Mouse (Mus musculus) thymus, adult 2 months (tissue): ENCODE results near the gene Tas1r3. TPM values are rescaled to one million over a fixed set of nuclear protein-coding genes. Genes with fewer than 3 reads are reported as not detected.

Source experiments
- DNase-seq: peaks from one replicate; pipeline ENCODE4 v3.0.0; 2021
- H3K27ac ChIP-seq: fragments of 200-500 bp; 2 replicates; pipeline ENCODE4 v1.5.1; 2012; ENCODE audit warnings: low read length, control low read depth; ENCODE audit not compliant: control insufficient read depth, insufficient read depth
- H3K27me3 ChIP-seq: fragments of 200-500 bp; 2 replicates; pipeline ENCODE4 v1.6.1; 2012; ENCODE audit warnings: mild to moderate bottlenecking, low read length, moderate library complexity, mixed read lengths; ENCODE audit not compliant: control insufficient read depth, insufficient read depth
- H3K36me3 ChIP-seq: fragments of 200-500 bp; 2 replicates; pipeline ENCODE4 v1.6.1; 2012; ENCODE audit warnings: mild to moderate bottlenecking, low read length, moderate library complexity; ENCODE audit not compliant: control insufficient read depth, insufficient read depth
- H3K4me1 ChIP-seq: fragments of 200-500 bp; replicated peaks from 2 replicates; pipeline ENCODE4 v1.6.1; 2012; ENCODE audit warnings: low read length; ENCODE audit not compliant: control insufficient read depth, insufficient read depth
- H3K4me3 ChIP-seq: fragments of 200-500 bp; 2 replicates; pipeline ENCODE4 v1.5.1; 2012; ENCODE audit warnings: mild to moderate bottlenecking, low read length, control low read depth, moderate library complexity; ENCODE audit not compliant: control insufficient read depth, insufficient read depth
- CTCF ChIP-seq: fragments of 200-500 bp; IDR thresholded peaks from 2 replicates; pipeline ENCODE4 v1.5.1; 2012; ENCODE audit warnings: mild to moderate bottlenecking, control low read depth, low read length, moderate library complexity, borderline replicate concordance; ENCODE audit not compliant: control insufficient read depth, poor library complexity, insufficient read depth; ENCODE audit errors: extremely low read depth
- POLR2A ChIP-seq: fragments of 200-500 bp; IDR thresholded peaks from 2 replicates; pipeline ENCODE4 v1.6.1; 2012; ENCODE audit warnings: mild to moderate bottlenecking, low read length, control low read depth, moderate library complexity; ENCODE audit not compliant: control insufficient read depth, poor library complexity, insufficient read depth; ENCODE audit errors: extremely low read depth
- WGBS: fragments of 180-500 bp; shearing (Covaris S2); methylation state at CpG from one replicate; pipeline ENCODE4 v1.1.7; 2018; 5-methylcytosine and 5-hydroxymethylcytosine counted together
- polyA plus RNA-seq: library from polyadenylated mRNA; depleted of rRNA; stranded (reverse); fragments of >200 nt; gene quantifications from 2 replicates; pipeline ENCODE4 v1.2.3, GENCODE M21; 2012; rRNA removed

The Tas1r3 gene
- polyA plus RNA-seq, 1 experiment, result 3.0 TPM

DNA sequence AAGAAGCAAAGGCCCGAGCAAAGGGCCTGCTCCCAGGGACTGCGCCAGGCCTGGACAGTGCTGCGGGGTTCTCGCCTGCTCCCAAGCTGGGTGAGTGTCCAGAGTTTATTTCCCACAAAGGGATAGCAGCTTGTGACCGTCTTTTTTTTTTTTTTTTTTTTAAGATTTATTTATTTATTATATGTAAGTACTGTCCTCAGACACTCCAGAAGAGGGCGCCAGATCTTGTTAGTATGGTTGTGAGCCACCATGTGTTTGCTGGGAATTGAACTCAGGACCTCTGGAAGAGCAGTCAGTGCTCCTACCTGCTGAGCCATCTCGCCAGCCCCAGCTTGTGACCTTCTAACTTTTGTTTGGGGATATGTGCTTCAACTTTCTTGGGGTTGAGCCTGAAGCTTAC is 42.1 kb downstream of the Tas1r3 start:
- WGBS, result 89% methylated on average over 7 of the region's 7 CpGs
- Histone ChIP-seq H3K27ac (no peak overlapping the region), H3K27me3 (no peaks in the 10 kb centered on the region), H3K4me1 (no peaks in the 10 kb centered on the region), H3K4me3 (no peak overlapping the region), H3K36me3 (peaks cover 93% of the 10 kb centered on the region)
- no peak for DNase-seq
- TF ChIP-seq CTCF (no peak), POLR2A (no peak)

GRCm38 (mm10) chr4:155817533-155817932 is 45.6 kb downstream of the Tas1r3 start:
- Histone ChIP-seq H3K4me3 (no peak overlapping the region), H3K36me3 (peaks cover 86% of the 10 kb centered on the region)
- TF ChIP-seq POLR2A (no peak), CTCF (no peak)

GRCm38 (mm10) chr4:155812665-155813181 is 50.4 kb downstream of the Tas1r3 start:
- peak; percentile 39 for DNase-seq
- peaks cover 67% of the 10 kb centered on the region for H3K36me3 ChIP-seq
- H3K27me3 ChIP-seq, result no peaks in the 10 kb centered on the region
- peaks cover 5% of the 10 kb centered on the region; the same call in 1 of the 2 replicates for H3K4me1 ChIP-seq
- TF ChIP-seq POLR2A (no peak), CTCF (no peak)
- WGBS, result under 1% methylated on average over 49 of the region's 49 CpGs
- peak overlapping the region; percentile 23 for H3K27ac ChIP-seq
- H3K4me3 ChIP-seq, result peak overlapping the region; percentile 77

More at GRCm38 (mm10) chr4:155817533-155817932, 45.6 kb downstream of the Tas1r3 start:
- Histone ChIP-seq H3K4me1 (peaks cover 5% of the 10 kb centered on the region; the same call in 1 of the 2 replicates), H3K27me3 (no peaks in the 10 kb centered on the region), H3K27ac (no peak overlapping the region)
- WGBS, result 92% methylated on average over 4 of the region's 4 CpGs
- no peak for DNase-seq

- H3K4me3 ChIP-seq, result peak within 1 kb of the TSS; percentile 77
- WGBS, result under 1% methylated on average over 60 of the region's 60 CpGs
- H3K36me3 ChIP-seq, result peaks cover 65% of the 10 kb centered on the region
- H3K27me3 ChIP-seq, result no peaks in the 10 kb centered on the region
- H3K27ac ChIP-seq, result peak within 1 kb of the TSS; percentile 88
- DNase-seq, result peak; percentile 90
- peaks cover 5% of the 10 kb centered on the region; the same call in 1 of the 2 replicates for H3K4me1 ChIP-seq
- TF ChIP-seq CTCF (peak; percentile 74), POLR2A (peak; percentile 81)
These were observed 51.1 kb downstream of the Tas1r3 start, which contains the start of gene Ccnl2 for GRCm38 (mm10) chr4:155811929-155812664. Gene Ccnl2, plus strand, starts transcription at chr4:155812489.

Other genes with a start within 250 kb of the Tas1r3 start
- gene Cdk11b, start 238.5 kb downstream of the Tas1r3 start, polyA plus RNA-seq, result 34.4 and 42.1 TPM in 2 replicates
- gene Gm10563, start 218.0 kb downstream of the Tas1r3 start, polyA plus RNA-seq, result not detected in 2 replicates
- 17.0 and 17.8 TPM in 2 replicates for gene Mmp23, start 210.0 kb downstream of the Tas1r3 start, polyA plus RNA-seq
- gene Mib2, start 194.2 kb downstream of the Tas1r3 start, polyA plus RNA-seq, result 91.2 and 99.7 TPM in 2 replicates
- gene Fndc10, start 169.0 kb downstream of the Tas1r3 start, polyA plus RNA-seq, result 17.4 and 18.5 TPM in 2 replicates
- gene Ssu72, start 158.6 kb downstream of the Tas1r3 start, polyA plus RNA-seq, result 184 and 186 TPM in 2 replicates
- 4.9 and 5.1 TPM in 2 replicates for gene Tmem240, start 128.6 kb downstream of the Tas1r3 start, polyA plus RNA-seq
- gene Atad3a, start 102.3 kb downstream of the Tas1r3 start, polyA plus RNA-seq, result 87.0 and 93.1 TPM in 2 replicates
- gene Vwa1, start 88.7 kb downstream of the Tas1r3 start, polyA plus RNA-seq, result 11.2 and 13.5 TPM in 2 replicates
- 0.55 and 0.58 TPM in 2 replicates for gene Tmem88b, start 77.5 kb downstream of the Tas1r3 start, polyA plus RNA-seq
- 0.42 and 0.92 TPM in 2 replicates for gene Ankrd65, start 72.9 kb downstream of the Tas1r3 start, polyA plus RNA-seq
- 74.6 and 77.9 TPM in 2 replicates for gene Mrpl20, start 60.5 kb downstream of the Tas1r3 start, polyA plus RNA-seq
- 131 and 145 TPM in 2 replicates for gene Ccnl2, start 50.9 kb downstream of the Tas1r3 start, polyA plus RNA-seq
- gene Aurkaip1, start 32.1 kb downstream of the Tas1r3 start, polyA plus RNA-seq, result 230 and 238 TPM in 2 replicates
- 30.7 and 43.4 TPM in 2 replicates for gene Mxra8, start 23.7 kb downstream of the Tas1r3 start, polyA plus RNA-seq
- 152 and 184 TPM in 2 replicates for gene Dvl1, start 16.0 kb downstream of the Tas1r3 start, polyA plus RNA-seq
- 31.9 and 32.2 TPM in 2 replicates for gene Cptp, start 6.1 kb upstream of the Tas1r3 start, polyA plus RNA-seq
- 107 and 108 TPM in 2 replicates for gene Ints11, start 6.2 kb upstream of the Tas1r3 start, polyA plus RNA-seq
- 83.2 and 91.1 TPM in 2 replicates for gene Pusl1, start 28.4 kb upstream of the Tas1r3 start, polyA plus RNA-seq
- 77.6 and 86.1 TPM in 2 replicates for gene Acap3, start 28.5 kb upstream of the Tas1r3 start, polyA plus RNA-seq
- 122 and 147 TPM in 2 replicates for gene Ube2j2, start 80.5 kb upstream of the Tas1r3 start, polyA plus RNA-seq
- gene C1qtnf12, start 99.0 kb upstream of the Tas1r3 start, polyA plus RNA-seq, result 19.3 and 21.6 TPM in 2 replicates
- 9.5 and 10.8 TPM in 2 replicates for gene B3galt6, start 129.3 kb upstream of the Tas1r3 start, polyA plus RNA-seq
- 65.6 and 68.4 TPM in 2 replicates for gene Sdf4, start 129.5 kb upstream of the Tas1r3 start, polyA plus RNA-seq
- 68.9 and 81.3 TPM in 2 replicates for gene Tnfrsf4, start 150.5 kb upstream of the Tas1r3 start, polyA plus RNA-seq
- gene Tnfrsf18, start 162.8 kb upstream of the Tas1r3 start, polyA plus RNA-seq, result 82.1 and 85.2 TPM in 2 replicates
- gene Ttll10, start 196.1 kb upstream of the Tas1r3 start, polyA plus RNA-seq, result 2.4 and 3.5 TPM in 2 replicates
- gene 9430015G10Rik, start 246.6 kb upstream of the Tas1r3 start, polyA plus RNA-seq, result 89.1 and 93.3 TPM in 2 replicates